Mouse (Mus musculus) liver, embryonic 12.5 days (tissue): Measurements from ENCODE around the gene Cyb561d2. TPM values are rescaled to one million over a fixed set of nuclear protein-coding genes. Genes with fewer than 3 reads are reported as not detected.

Source experiments
- ATAC-seq: fragments of 200-750 bp; cut with Nextera tagmentation; 2 replicates; pipeline ENCODE4 v1.8.0; 2017; ENCODE audit warnings: moderate number of reproducible peaks, mild to moderate bottlenecking, moderate library complexity
- H3K27ac ChIP-seq: fragments of 300-500 bp; sonication (generic); 2 replicates; pipeline ENCODE4 v1.5.1; 2016; ENCODE audit warnings: mild to moderate bottlenecking
- H3K27me3 ChIP-seq: fragments of 300-500 bp; sonication (generic); replicated peaks from 2 replicates; pipeline ENCODE4 v1.6.1; 2016; ENCODE audit warnings: mild to moderate bottlenecking, moderate library complexity
- H3K36me3 ChIP-seq: fragments of 300-500 bp; sonication (generic); 2 replicates; pipeline ENCODE4 v1.6.1; 2016; ENCODE audit warnings: mild to moderate bottlenecking, moderate library complexity
- H3K4me1 ChIP-seq: fragments of 300-500 bp; sonication (generic); 2 replicates; pipeline ENCODE4 v1.6.1; 2016
- H3K4me2 ChIP-seq: fragments of 300-500 bp; sonication (generic); 2 replicates; pipeline ENCODE4 v1.6.1; 2016; ENCODE audit warnings: mild to moderate bottlenecking, moderate library complexity
- H3K4me3 ChIP-seq: fragments of 300-500 bp; sonication (generic); 2 replicates; pipeline ENCODE4 v1.5.1; 2016; ENCODE audit warnings: mild to moderate bottlenecking, moderate library complexity
- H3K9ac ChIP-seq: fragments of 300-500 bp; sonication (generic); 2 replicates; pipeline ENCODE4 v1.6.1; 2016; ENCODE audit warnings: mild to moderate bottlenecking, moderate library complexity
- H3K9me3 ChIP-seq: fragments of 300-500 bp; sonication (generic); replicated peaks from 2 replicates; pipeline ENCODE4 v1.6.1; 2016; ENCODE audit warnings: mild to moderate bottlenecking, moderate library complexity
- WGBS: fragments of 180-500 bp; shearing (Covaris S2); methylation state at CpG from one replicate; pipeline ENCODE4 v1.1.7; 2016; ENCODE audit not compliant: insufficient replicate concordance; 5-methylcytosine and 5-hydroxymethylcytosine counted together
- polyA plus RNA-seq: library from polyadenylated mRNA; unstranded; fragments of >200 nt; fragmentation: Nextera tagmentation; extraction: Ambion mirVana; gene quantifications from 2 replicates; pipeline ENCODE4 v1.2.1, GENCODE M21; 2016

The Cyb561d2 gene
- polyA plus RNA-seq, 1 experiment from 2014 or later, result 18.5 TPM

- no peaks in the 10 kb centered on the region for H3K9me3 ChIP-seq
- H3K27me3 ChIP-seq, result peaks cover 82% of the 10 kb centered on the region
- no peak overlapping the region for H3K27ac ChIP-seq
- no peak overlapping the region for H3K4me2 ChIP-seq
- 73% methylated on average over 19 of the region's 19 CpGs for WGBS
- no peaks in the 10 kb centered on the region for H3K4me1 ChIP-seq
- H3K36me3 ChIP-seq, result no peaks in the 10 kb centered on the region
- H3K4me3 ChIP-seq, result no peak overlapping the region
- H3K9ac ChIP-seq, result no peak overlapping the region
- no peak for ATAC-seq
These were observed 37.1 kb downstream of the Cyb561d2 start for GRCm38 (mm10) chr9:107504662-107505537.

GRCm38 (mm10) chr9:107502131-107502846 is 39.7 kb downstream of the Cyb561d2 start:
- Histone ChIP-seq H3K9ac (no peak overlapping the region), H3K27ac (no peak overlapping the region), H3K4me3 (no peak overlapping the region), H3K4me2 (no peak overlapping the region), H3K36me3 (no peaks in the 10 kb centered on the region), H3K27me3 (peaks cover 60% of the 10 kb centered on the region), H3K4me1 (no peaks in the 10 kb centered on the region), H3K9me3 (no peaks in the 10 kb centered on the region)
- ATAC-seq, result no peak
- WGBS, result 71% methylated on average over 12 of the region's 12 CpGs

DNA sequence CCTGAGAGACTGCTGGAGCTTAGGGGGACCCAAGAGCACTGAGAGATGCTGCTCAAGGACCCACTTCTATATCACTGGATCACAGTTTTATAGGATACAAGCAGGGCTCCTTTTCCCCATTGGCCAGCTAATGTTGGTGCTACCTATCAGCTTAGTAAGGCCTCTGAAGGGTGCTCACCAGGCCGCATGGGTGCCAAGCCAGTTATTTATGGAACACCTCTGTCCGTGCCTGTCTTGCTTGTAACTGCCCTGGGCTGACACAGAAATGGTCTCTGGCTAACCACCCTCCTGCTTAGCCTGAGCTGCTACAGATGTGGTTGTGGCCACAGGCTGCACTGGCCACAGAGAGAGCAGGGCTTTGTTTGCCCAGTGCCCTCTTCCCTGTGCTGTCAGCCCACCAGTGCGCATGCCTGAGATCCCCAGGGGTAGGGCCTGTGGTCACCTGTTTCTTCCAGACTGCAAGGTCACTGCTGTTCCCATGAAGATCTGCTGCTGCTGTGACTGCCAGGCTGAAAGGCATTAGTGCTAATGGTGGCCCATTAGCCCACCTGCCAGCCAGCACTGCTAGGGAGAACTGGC is 41.2 kb downstream of the Cyb561d2 start:
- Histone ChIP-seq H3K9ac (no peak overlapping the region), H3K9me3 (no peaks in the 10 kb centered on the region), H3K27me3 (peaks cover 52% of the 10 kb centered on the region), H3K4me2 (no peak overlapping the region), H3K27ac (no peak overlapping the region), H3K4me3 (no peak overlapping the region), H3K4me1 (peaks cover 15% of the 10 kb centered on the region), H3K36me3 (no peaks in the 10 kb centered on the region)
- WGBS, result 74% methylated on average over 3 of the region's 3 CpGs
- no peak for ATAC-seq

DNA sequence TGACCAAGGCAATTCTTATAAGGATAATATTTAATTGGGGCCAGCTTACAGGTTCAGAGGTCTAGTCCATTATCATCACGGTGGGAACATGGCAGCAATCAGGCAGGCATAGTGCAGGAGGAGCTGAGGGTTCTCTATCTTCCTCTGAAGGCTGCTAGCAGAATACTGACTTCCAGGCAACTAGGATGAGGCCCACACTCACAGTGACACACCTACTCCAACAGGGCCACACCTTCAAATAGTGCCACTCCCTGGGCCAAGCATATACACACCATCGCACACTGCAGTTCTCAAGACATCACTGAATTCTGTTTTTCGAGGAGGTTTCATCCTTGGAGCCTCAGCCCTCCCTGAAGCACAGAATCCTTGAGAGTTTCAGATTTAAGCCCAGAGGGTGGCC is 45.6 kb downstream of the Cyb561d2 start:
- Histone ChIP-seq H3K4me3 (no peak overlapping the region), H3K4me1 (peaks cover 57% of the 10 kb centered on the region), H3K9ac (no peak overlapping the region), H3K27ac (no peak overlapping the region), H3K27me3 (peaks cover 31% of the 10 kb centered on the region), H3K9me3 (no peaks in the 10 kb centered on the region), H3K36me3 (no peaks in the 10 kb centered on the region), H3K4me2 (peak overlapping the region; percentile 33)
- peak; percentile 87 for ATAC-seq
- WGBS, result 45% methylated on average over 3 of the region's 3 CpGs

DNA sequence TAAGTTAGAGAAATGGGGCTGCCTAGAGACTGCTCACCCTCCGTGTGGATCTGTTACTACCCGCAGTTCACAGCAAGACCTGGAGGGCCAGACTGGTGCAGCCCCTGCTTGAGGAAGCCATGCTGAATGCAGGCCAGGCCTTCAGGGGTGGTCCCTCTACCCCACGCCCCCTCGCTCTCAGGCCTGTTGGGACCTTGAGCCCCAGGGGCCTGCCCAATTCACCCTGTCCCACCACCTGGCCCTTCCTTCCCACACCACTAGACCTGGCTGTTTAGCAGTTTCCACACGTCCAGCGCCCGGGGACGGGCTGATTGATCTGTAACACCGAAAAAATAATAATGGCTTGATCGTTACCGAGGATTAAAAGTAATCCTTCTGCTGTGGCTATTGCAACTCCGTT is 47.8 kb downstream of the Cyb561d2 start:
- WGBS, result 76% methylated on average over 12 of the region's 12 CpGs
- Histone ChIP-seq H3K27me3 (peaks cover 20% of the 10 kb centered on the region), H3K36me3 (no peaks in the 10 kb centered on the region), H3K4me2 (no peak overlapping the region), H3K9me3 (no peaks in the 10 kb centered on the region), H3K27ac (no peak overlapping the region), H3K9ac (no peak overlapping the region), H3K4me1 (peaks cover 79% of the 10 kb centered on the region), H3K4me3 (no peak overlapping the region)
- no peak for ATAC-seq

DNA sequence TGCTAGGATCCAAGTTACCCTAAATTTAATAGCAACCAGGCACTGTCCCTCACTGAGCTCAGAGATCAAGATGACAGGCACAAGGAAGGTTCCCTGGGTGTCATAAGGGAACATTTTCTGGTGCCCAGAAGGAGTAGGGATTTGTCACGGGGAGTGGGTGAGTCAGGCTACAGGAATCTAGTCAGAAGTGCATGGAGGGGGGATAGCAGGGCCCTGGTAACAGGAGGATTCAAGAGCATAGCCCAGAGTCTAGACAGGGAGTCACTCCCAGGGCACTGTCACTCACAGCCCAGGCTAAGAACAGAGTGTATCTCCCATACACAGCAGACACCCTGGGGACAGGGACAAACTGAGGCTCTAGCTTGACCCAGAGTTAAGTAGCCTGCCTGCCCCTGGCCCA is 48.5 kb downstream of the Cyb561d2 start:
- no peak overlapping the region for H3K4me3 ChIP-seq
- H3K4me1 ChIP-seq, result peaks cover 85% of the 10 kb centered on the region
- H3K9me3 ChIP-seq, result no peaks in the 10 kb centered on the region
- no peak overlapping the region for H3K4me2 ChIP-seq
- no peak for ATAC-seq
- peaks cover 20% of the 10 kb centered on the region for H3K27me3 ChIP-seq
- no peak overlapping the region for H3K9ac ChIP-seq
- 30% methylated on average over 1 of the region's 1 CpGs for WGBS
- H3K36me3 ChIP-seq, result no peaks in the 10 kb centered on the region
- no peak overlapping the region for H3K27ac ChIP-seq

GRCm38 (mm10) chr9:107490625-107491024 is 51.4 kb downstream of the Cyb561d2 start:
- peak overlapping the region; percentile 62 for H3K4me2 ChIP-seq
- H3K4me3 ChIP-seq, result peak overlapping the region; percentile 40
- 30% methylated on average over 6 of the region's 6 CpGs for WGBS
- H3K27ac ChIP-seq, result peak overlapping the region; percentile 20
- no peaks in the 10 kb centered on the region for H3K36me3 ChIP-seq
- no peaks in the 10 kb centered on the region for H3K9me3 ChIP-seq
- peak; percentile 45; the same call in 1 of the 2 replicates for ATAC-seq
- H3K9ac ChIP-seq, result peak overlapping the region; percentile 43; the same call in 1 of the 2 replicates
- H3K4me1 ChIP-seq, result peaks cover 76% of the 10 kb centered on the region
- peaks cover 14% of the 10 kb centered on the region; the same call in 1 of the 2 replicates for H3K27me3 ChIP-seq

DNA sequence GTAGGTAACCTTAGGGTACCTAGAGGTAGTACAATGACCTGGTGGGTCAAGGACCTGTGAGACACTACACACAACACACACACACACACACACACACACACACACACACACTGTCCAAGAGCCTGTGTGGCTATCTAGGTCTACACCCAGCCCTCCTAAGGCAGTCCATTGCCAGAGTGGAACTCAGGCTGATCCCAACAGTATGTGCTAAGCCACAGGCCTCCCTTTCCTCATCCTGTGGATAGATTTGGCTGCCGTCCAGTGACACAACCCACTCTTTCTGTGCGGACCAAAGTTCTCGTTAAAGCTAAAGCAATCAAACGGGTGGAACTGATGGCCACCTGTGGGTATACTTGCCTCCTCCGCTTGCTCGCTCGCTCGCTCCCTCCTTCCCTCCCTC is 51.8 kb downstream of the Cyb561d2 start:
- peak overlapping the region; percentile 62 for H3K4me2 ChIP-seq
- peak overlapping the region; percentile 40 for H3K4me3 ChIP-seq
- H3K36me3 ChIP-seq, result no peaks in the 10 kb centered on the region
- 44% methylated on average over 8 of the region's 8 CpGs for WGBS
- H3K9ac ChIP-seq, result peak overlapping the region; percentile 43
- H3K27ac ChIP-seq, result peak overlapping the region; percentile 20; the same call in 1 of the 2 replicates
- no peaks in the 10 kb centered on the region for H3K9me3 ChIP-seq
- H3K27me3 ChIP-seq, result peaks cover 14% of the 10 kb centered on the region; the same call in 1 of the 2 replicates
- no peak; the same call in 1 of the 2 replicates for ATAC-seq
- H3K4me1 ChIP-seq, result peaks cover 71% of the 10 kb centered on the region

Other genes with a start within 250 kb of the Cyb561d2 start
- 16.2 and 18.1 TPM in 2 replicates for gene Cish, start 246.2 kb downstream of the Cyb561d2 start, polyA plus RNA-seq
- gene Hemk1, start 203.8 kb downstream of the Cyb561d2 start, polyA plus RNA-seq, result 4.9 and 5.0 TPM in 2 replicates
- gene 6430571L13Rik, start 201.6 kb downstream of the Cyb561d2 start, polyA plus RNA-seq, result 0.06 and 0.10 TPM in 2 replicates
- 0.02 and 0.13 TPM in 2 replicates for gene Cacna2d2, start 142.6 kb downstream of the Cyb561d2 start, polyA plus RNA-seq
- 25.9 and 26.4 TPM in 2 replicates for gene Tmem115, start 8.2 kb downstream of the Cyb561d2 start, polyA plus RNA-seq
- 15.3 and 16.0 TPM in 2 replicates for gene Nprl2, start within 50 bp of the Cyb561d2 start, polyA plus RNA-seq
- gene Zmynd10, start 5.1 kb upstream of the Cyb561d2 start, polyA plus RNA-seq, result not detected in 2 replicates
- 22.2 and 24.8 TPM in 2 replicates for gene Rassf1, start 9.4 kb upstream of the Cyb561d2 start, polyA plus RNA-seq
- 48.6 and 52.7 TPM in 2 replicates for gene Tusc2, start 21.1 kb upstream of the Cyb561d2 start, polyA plus RNA-seq
- 53.9 and 57.6 TPM in 2 replicates for gene Hyal2, start 25.8 kb upstream of the Cyb561d2 start, polyA plus RNA-seq
- 3.6 and 3.9 TPM in 2 replicates for gene Hyal1, start 34.7 kb upstream of the Cyb561d2 start, polyA plus RNA-seq
- gene Naa80, start 36.7 kb upstream of the Cyb561d2 start, polyA plus RNA-seq, result 12.5 and 12.9 TPM in 2 replicates
- 0.99 and 1.2 TPM in 2 replicates for gene Hyal3, start 38.6 kb upstream of the Cyb561d2 start, polyA plus RNA-seq
- 171 TPM in 2 replicates for gene Ifrd2, start 45.4 kb upstream of the Cyb561d2 start, polyA plus RNA-seq
- 0.35 and 0.52 TPM in 2 replicates for gene Sema3b, start 67.0 kb upstream of the Cyb561d2 start, polyA plus RNA-seq
- 206 and 210 TPM in 2 replicates for gene Gnai2, start 93.2 kb upstream of the Cyb561d2 start, polyA plus RNA-seq
- gene Slc38a3, start 127.3 kb upstream of the Cyb561d2 start, polyA plus RNA-seq, result 2.8 and 3.3 TPM in 2 replicates
- gene Gnat1, start 137.5 kb upstream of the Cyb561d2 start, polyA plus RNA-seq, result 1.9 and 2.4 TPM in 2 replicates
- gene Sema3f, start 168.3 kb upstream of the Cyb561d2 start, polyA plus RNA-seq, result 3.9 and 4.2 TPM in 2 replicates
- gene Rbm5, start 228.8 kb upstream of the Cyb561d2 start, polyA plus RNA-seq, result 84.3 and 88.6 TPM in 2 replicates